Mouse (Mus musculus) olfactory bulb, adult 2 months (tissue): ENCODE measurements around the gene Slc25a12.

Experiments used
- CTCF ChIP-seq: fragments of 200-500 bp; IDR thresholded peaks from 2 replicates; pipeline ENCODE4 v1.5.1; 2012; ENCODE audit warnings: low read depth, mild to moderate bottlenecking, low read length, moderate library complexity; ENCODE audit not compliant: insufficient read depth
- POLR2A ChIP-seq: fragments of 200-500 bp; IDR thresholded peaks from 2 replicates; pipeline ENCODE4 v1.6.1; 2012; ENCODE audit warnings: mild to moderate bottlenecking, low read depth, low read length, moderate library complexity; ENCODE audit not compliant: insufficient read depth

- no peak for TF ChIP-seq CTCF
- no peak for TF ChIP-seq POLR2A
Measured at GRCm38 (mm10) chr2:71374275-71375155, 7.0 kb upstream of the Slc25a12 start.
